Mouse (Mus musculus) colon, adult 2 months (tissue): ENCODE data around the gene Gm11011. TPM values are rescaled to one million over a fixed set of nuclear protein-coding genes. Genes with fewer than 3 reads are reported as not detected.

Experiments used
- polyA plus RNA-seq: library from polyadenylated mRNA; depleted of rRNA; stranded (reverse); fragments of >200 nt; gene quantifications from 2 replicates; pipeline ENCODE4 v1.2.3, GENCODE M21; 2012; rRNA removed

The Gm11011 gene
- polyA plus RNA-seq: not detected in 2 replicates

DNA sequence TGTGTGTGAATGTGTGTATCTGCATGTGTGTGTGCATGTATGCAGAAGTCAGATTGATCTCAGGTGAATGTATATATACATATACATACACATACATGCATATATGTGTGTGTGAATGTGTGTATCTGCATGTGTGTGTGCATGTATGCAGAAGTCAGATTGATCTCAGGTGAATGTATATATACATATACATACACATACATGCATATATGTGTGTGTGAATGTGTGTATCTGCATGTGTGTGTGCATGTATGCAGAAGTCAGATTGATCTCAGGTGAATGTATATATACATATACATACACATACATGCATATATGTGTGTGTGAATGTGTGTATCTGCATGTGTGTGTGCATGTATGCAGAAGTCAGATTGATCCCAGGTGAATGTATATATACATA lies at the start of gene Gm11011:
Gm11011 (minus strand) TSS at position 101 of the 400 bp plus-strand sequence.

DNA sequence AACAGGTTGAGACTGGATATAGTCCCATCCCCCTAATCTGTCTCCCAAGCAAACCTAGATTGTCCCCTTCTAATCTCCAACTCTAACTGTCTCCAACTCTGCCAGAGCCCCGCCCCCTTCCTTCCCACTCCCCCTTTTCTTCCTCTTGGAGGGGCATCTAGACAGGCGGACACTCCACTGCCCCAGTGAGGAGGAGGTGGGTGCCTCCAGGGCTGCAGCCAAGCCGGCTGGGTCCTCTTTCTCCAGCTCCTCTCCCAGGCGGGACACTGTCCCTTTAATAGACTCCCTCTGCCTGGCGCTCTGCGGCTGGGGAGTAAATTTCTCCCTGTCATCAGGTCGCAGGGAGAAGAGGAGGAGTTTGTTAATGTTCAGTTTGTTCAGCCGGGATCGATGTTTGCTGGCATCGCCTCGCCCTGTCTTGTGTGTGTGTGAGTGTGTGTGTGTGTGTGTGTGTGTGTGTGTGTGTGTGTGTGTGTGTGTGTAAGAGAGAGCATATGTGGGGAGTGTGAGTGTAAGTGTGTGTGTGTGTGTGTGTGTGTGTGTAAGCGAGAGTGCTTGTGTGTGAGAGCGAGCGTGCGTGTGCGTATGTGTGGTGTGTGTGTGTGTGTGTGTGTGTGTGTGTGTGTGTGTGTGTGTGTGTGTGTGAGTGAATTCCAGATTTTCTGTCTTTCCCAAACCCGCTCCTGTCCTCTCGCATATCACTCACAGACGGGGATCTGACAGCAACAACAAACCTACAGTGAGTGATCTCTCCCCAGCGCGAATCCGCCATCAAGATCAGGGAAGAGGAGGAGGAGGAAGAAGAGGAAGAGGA lies 45.0 kb upstream of the Gm11011 start, which contains the start of gene Tshz2:
Tshz2 (plus strand) TSS at position 676 of the 814 bp plus-strand sequence.

Other genes with a start within 250 kb of the Gm11011 start
- 14.2 and 15.9 TPM in 2 replicates for gene Tshz2, start 45.3 kb upstream of the Gm11011 start, polyA plus RNA-seq